Mouse (Mus musculus) small intestine, adult 2 months (tissue): ENCODE measurements around the gene Miga2. TPM values are rescaled to one million over a fixed set of nuclear protein-coding genes. Genes with fewer than 3 reads are reported as not detected.

ENCODE experiments used
- H3K27ac ChIP-seq: fragments of 200-500 bp; 2 replicates; pipeline ENCODE4 v1.5.1; 2012; ENCODE audit warnings: low read depth, low read length, control low read depth, inconsistent platforms; ENCODE audit not compliant: insufficient read depth
- H3K27me3 ChIP-seq: fragments of 200-500 bp; 2 replicates; pipeline ENCODE4 v1.6.1; 2012; ENCODE audit warnings: mild to moderate bottlenecking, moderate library complexity, low read length, inconsistent platforms; ENCODE audit not compliant: control insufficient read depth, insufficient read depth
- H3K36me3 ChIP-seq: fragments of 200-500 bp; 2 replicates; pipeline ENCODE4 v1.6.1; 2012; ENCODE audit warnings: mild to moderate bottlenecking, low read length, control low read depth, inconsistent platforms; ENCODE audit not compliant: control insufficient read depth, insufficient read depth
- H3K4me1 ChIP-seq: fragments of 200-500 bp; 2 replicates; pipeline ENCODE4 v1.6.1; 2012; ENCODE audit warnings: low read length, inconsistent platforms, mixed read lengths; ENCODE audit not compliant: control insufficient read depth, insufficient read depth, insufficient read length
- H3K4me3 ChIP-seq: fragments of 200-500 bp; 2 replicates; pipeline ENCODE4 v1.5.1; 2012; ENCODE audit warnings: low read depth, mild to moderate bottlenecking, control low read depth, inconsistent platforms, low read length, moderate library complexity
- CTCF ChIP-seq: fragments of 200-500 bp; IDR thresholded peaks from 2 replicates; pipeline ENCODE4 v1.5.1; 2012; ENCODE audit warnings: low read depth, mild to moderate bottlenecking, control low read depth, inconsistent platforms, low read length, moderate library complexity, mixed read lengths; ENCODE audit not compliant: insufficient replicate concordance, insufficient read length; ENCODE audit errors: extremely low read depth
- POLR2A ChIP-seq: fragments of 200-500 bp; IDR thresholded peaks from 2 replicates; pipeline ENCODE4 v1.6.1; 2012; ENCODE audit warnings: low read depth, mild to moderate bottlenecking, control low read depth, inconsistent platforms, low read length, moderate library complexity
- WGBS: fragments of 180-500 bp; shearing (Covaris S2); methylation state at CpG from one replicate; pipeline ENCODE4 v1.1.7; 2018; 5-methylcytosine and 5-hydroxymethylcytosine counted together
- polyA plus RNA-seq: library from polyadenylated mRNA; depleted of rRNA; stranded (reverse); fragments of >200 nt; gene quantifications from 2 replicates; pipeline ENCODE4 v1.2.3, GENCODE M21; 2012

The Miga2 gene
- polyA plus RNA-seq, 1 experiment, result 33.4 TPM

- TF ChIP-seq CTCF (peak; percentile 69), POLR2A (no peak)
- WGBS, result 1% methylated on average over 73 of the region's 73 CpGs
- Histone ChIP-seq H3K27ac (peak within 1 kb of the TSS; percentile 77), H3K4me3 (peak within 1 kb of the TSS; percentile 75), H3K27me3 (no peaks in the 10 kb centered on the region), H3K4me1 (peaks cover 16% of the 10 kb centered on the region), H3K36me3 (peaks cover 3% of the 10 kb centered on the region; the same call in 1 of the 2 replicates)
Observed at GRCm38 (mm10) chr2:30358533-30359531, 5.2 kb upstream of the Miga2 start, which contains the start of gene Sh3glb2. Gene Sh3glb2, minus strand, starts transcription at chr2:30359337.

GRCm38 (mm10) chr2:30360626-30361025, 3.4 kb upstream of the Miga2 start:
- Histone ChIP-seq H3K36me3 (no peaks in the 10 kb centered on the region), H3K27ac (peak overlapping the region; percentile 87), H3K4me1 (peaks cover 24% of the 10 kb centered on the region), H3K4me3 (no peak overlapping the region), H3K27me3 (no peaks in the 10 kb centered on the region)
- TF ChIP-seq CTCF (no peak), POLR2A (no peak)
- WGBS, result 27% methylated on average over 10 of the region's 10 CpGs

DNA sequence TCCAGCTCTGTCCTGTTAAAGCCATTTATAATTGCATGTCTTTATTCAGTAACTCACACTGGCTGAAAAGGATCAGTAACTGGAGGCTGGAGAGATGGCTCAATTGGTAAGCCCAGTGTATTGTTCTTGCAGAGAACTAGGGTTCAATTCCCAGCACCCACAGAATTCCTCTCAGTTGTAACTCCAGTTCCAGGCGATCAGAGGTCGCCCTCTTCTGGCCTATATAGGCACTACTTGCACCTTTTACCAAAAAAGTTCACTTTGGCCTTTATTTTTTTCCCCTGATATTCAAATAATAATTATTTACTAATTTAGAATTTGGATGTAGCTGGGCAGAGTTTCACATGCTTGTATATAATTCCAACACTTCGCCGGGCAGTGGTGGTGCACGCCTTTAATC, 1.2 kb upstream of the Miga2 start:
- H3K27me3 ChIP-seq, result no peaks in the 10 kb centered on the region
- H3K36me3 ChIP-seq, result peaks cover 5% of the 10 kb centered on the region
- H3K27ac ChIP-seq, result no peak overlapping the region
- 86% methylated on average over 5 of the region's 5 CpGs for WGBS
- no peak overlapping the region for H3K4me3 ChIP-seq
- H3K4me1 ChIP-seq, result peaks cover 23% of the 10 kb centered on the region
- no peak for TF ChIP-seq CTCF
- no peak for TF ChIP-seq POLR2A

DNA sequence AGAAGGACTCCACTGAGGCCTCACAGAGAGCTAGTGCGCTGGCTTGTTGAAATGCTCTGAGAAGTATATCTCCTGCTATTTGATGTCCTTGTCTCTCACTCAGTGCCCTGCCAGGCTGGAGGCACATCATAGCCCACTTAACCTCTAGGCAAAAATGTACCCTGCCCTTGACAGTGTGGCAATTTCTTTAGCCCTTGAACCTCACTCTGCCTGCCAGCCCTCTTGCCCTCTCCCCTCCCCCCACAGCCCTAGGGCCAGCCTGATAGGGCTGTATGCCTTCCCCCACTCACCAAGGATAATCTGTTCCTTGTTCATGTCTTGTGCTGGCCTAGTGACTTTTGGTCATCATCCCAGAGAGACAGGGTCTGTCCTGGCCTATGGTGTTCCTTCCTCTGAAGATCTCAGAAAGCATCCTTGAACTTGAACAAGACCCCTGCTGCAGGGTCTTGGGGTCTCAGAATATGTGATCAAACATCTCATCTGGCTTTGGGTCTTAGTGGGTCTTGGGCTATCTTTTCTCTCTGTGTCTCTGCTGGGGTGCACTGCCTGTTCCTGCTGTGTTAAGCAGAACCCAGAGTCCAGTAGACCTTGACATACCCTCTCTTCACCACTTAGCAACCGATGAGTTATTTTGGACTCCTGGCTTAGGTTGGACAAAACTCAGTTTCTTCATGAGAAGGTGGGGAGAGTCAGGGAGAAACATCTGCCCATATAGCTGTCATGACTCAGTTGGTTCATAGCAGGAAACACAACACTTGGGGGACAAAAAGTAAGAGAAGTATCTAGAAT, 1.4 kb downstream of the Miga2 start:
- peaks cover 22% of the 10 kb centered on the region for H3K4me1 ChIP-seq
- H3K27ac ChIP-seq, result peak overlapping the region; percentile 44; the same call in 1 of the 2 replicates
- H3K4me3 ChIP-seq, result peak overlapping the region; percentile 85
- TF ChIP-seq POLR2A (no peak), CTCF (no peak)
- H3K27me3 ChIP-seq, result no peaks in the 10 kb centered on the region
- 59% methylated on average over 2 of the region's 2 CpGs for WGBS
- H3K36me3 ChIP-seq, result peaks cover 27% of the 10 kb centered on the region

DNA sequence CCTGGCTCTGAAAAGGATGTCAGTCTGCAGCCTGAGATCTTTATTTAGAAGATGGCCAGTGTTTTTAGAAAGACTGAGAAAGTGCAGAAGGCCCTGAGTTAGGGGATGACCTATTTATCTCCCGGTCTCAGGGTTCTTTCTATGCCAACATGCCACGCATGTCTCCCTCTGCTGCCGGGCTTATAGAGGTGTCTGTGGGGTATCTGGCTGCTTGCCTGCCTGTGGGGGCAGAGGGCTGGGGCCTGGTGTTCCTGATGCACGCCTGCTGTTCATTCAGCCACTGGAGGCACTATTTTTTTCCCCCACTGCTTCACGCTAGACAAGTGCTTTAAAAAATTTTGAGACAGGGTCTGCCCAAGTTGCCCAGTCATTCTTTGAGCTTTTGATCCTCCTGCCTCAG, 2.2 kb downstream of the Miga2 start:
- Histone ChIP-seq H3K27me3 (no peaks in the 10 kb centered on the region), H3K36me3 (peaks cover 33% of the 10 kb centered on the region), H3K4me3 (no peak overlapping the region), H3K4me1 (peaks cover 19% of the 10 kb centered on the region), H3K27ac (no peak overlapping the region)
- WGBS, result 74% methylated on average over 5 of the region's 5 CpGs
- TF ChIP-seq CTCF (no peak), POLR2A (no peak)

- TF ChIP-seq CTCF (no peak), POLR2A (no peak)
- Histone ChIP-seq H3K4me1 (peaks cover 8% of the 10 kb centered on the region; the same call in 1 of the 2 replicates), H3K27ac (no peak overlapping the region), H3K36me3 (peaks cover 67% of the 10 kb centered on the region), H3K4me3 (no peak overlapping the region), H3K27me3 (no peaks in the 10 kb centered on the region)
- WGBS, result 99% methylated on average over 8 of the region's 8 CpGs
Observed at GRCm38 (mm10) chr2:30371544-30371943, 7.5 kb downstream of the Miga2 start.
